Mouse (Mus musculus): Measurements from ENCODE around the gene Ism2. TPM values are rescaled to one million over a fixed set of nuclear protein-coding genes. Genes with fewer than 3 reads are reported as not detected.

Gene Ism2
- polyA plus RNA-seq, 1 experiment from 2014 or later, result 1.1 TPM

DNA sequence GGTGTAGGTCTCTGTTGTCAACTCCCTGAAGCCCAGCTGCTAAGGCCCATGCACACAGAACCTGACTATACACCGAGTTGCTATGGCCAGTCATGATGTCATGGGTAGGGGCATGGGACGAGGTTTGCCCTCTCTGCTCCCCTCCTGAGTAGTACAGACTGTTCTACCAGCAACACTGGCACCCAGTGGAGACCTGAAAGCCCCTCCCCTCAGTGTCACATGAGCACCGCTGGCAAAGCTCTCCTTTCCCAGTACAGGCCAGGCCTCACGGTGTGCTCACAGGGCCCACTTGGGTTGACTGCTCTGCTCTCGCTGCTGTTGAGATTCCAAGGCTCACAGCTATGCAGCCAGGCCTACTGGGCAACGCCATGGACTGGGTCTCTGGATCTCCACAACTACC lies 5.6 kb downstream of the Ism2 start:
- ATAC-seq (ENCODE audit: insufficient read depth) (no peak), DNase-seq (no peak)
- WGBS, result 55% methylated on average over 6 of the region's 6 CpGs
- Histone ChIP-seq H3K9me3 (ENCODE audit: low read depth, low read length) (no peaks in the 10 kb centered on the region), H3K4me1 (ENCODE audit: insufficient read depth) (no peaks in the 10 kb centered on the region), H3K4me2 (no peak overlapping the region), H3K27ac (ENCODE audit: low read depth) (no peak overlapping the region), H3K9ac (no peak overlapping the region), H3K36me3 (ENCODE audit: insufficient read depth) (no peaks in the 10 kb centered on the region), H3K27me3 (ENCODE audit: insufficient read depth, low read length) (peaks cover 1% of the 10 kb centered on the region; the same call in 1 of the 2 replicates), H3K4me3 (ENCODE audit: low read depth, low read length) (no peak overlapping the region)
- TF ChIP-seq CTCF (IDR thresholded peaks at IDR 0.05; ENCODE audit: low read depth), result no peak

DNA sequence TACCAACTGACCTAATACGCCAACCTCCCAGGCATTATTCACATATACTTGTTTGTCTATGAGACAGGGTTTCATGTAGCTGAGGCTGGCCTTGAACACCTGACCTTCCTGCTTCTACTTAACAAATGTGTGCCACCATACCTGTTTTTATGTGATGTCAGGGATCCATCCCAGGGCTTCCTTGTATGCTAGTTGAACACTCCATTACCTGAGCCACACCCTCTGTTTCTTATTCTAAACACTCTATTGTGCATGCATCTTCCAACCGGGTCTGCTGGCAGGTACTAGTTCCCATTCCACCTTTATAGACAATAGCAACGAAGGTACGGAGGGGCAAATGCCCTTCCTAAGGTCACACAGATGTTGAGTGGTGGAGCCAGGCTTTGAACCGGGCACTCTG lies 10.4 kb downstream of the Ism2 start:
- DNase-seq, result no peak
- Histone ChIP-seq H3K27ac (ENCODE audit: low read depth) (no peak overlapping the region), H3K36me3 (ENCODE audit: insufficient read depth) (no peaks in the 10 kb centered on the region), H3K27me3 (ENCODE audit: insufficient read depth, low read length) (no peaks in the 10 kb centered on the region), H3K9me3 (ENCODE audit: low read depth, low read length) (no peaks in the 10 kb centered on the region), H3K9ac (no peak overlapping the region), H3K4me3 (ENCODE audit: low read depth, low read length) (no peak overlapping the region), H3K4me1 (ENCODE audit: insufficient read depth) (no peaks in the 10 kb centered on the region), H3K4me2 (no peak overlapping the region)
- no peak for TF ChIP-seq CTCF (IDR thresholded peaks at IDR 0.05; ENCODE audit: low read depth)
- no peak for ATAC-seq (ENCODE audit: insufficient read depth)
- 86% methylated on average over 5 of the region's 5 CpGs for WGBS

- H3K4me2 ChIP-seq, result no peak overlapping the region
- no peaks in the 10 kb centered on the region for H3K4me1 ChIP-seq (ENCODE audit: insufficient read depth)
- no peak for DNase-seq
- H3K4me3 ChIP-seq (ENCODE audit: low read depth, low read length), result no peak overlapping the region
- H3K36me3 ChIP-seq (ENCODE audit: insufficient read depth), result no peaks in the 10 kb centered on the region
- H3K27ac ChIP-seq (ENCODE audit: low read depth), result no peak overlapping the region
- no peak overlapping the region for H3K9ac ChIP-seq
- TF ChIP-seq CTCF (IDR thresholded peaks at IDR 0.05; ENCODE audit: low read depth), result no peak
- H3K27me3 ChIP-seq (ENCODE audit: insufficient read depth, low read length), result no peaks in the 10 kb centered on the region
- 71% methylated on average over 5 of the region's 5 CpGs for WGBS
- no peaks in the 10 kb centered on the region for H3K9me3 ChIP-seq (ENCODE audit: low read depth, low read length)
- no peak for ATAC-seq (ENCODE audit: insufficient read depth)
Observed at GRCm38 (mm10) chr12:87284726-87285125, 14.8 kb downstream of the Ism2 start.

GRCm38 (mm10) chr12:87284268-87284667 lies 15.2 kb downstream of the Ism2 start:
- no peak for DNase-seq
- TF ChIP-seq CTCF (IDR thresholded peaks at IDR 0.05; ENCODE audit: low read depth), result no peak
- no peaks in the 10 kb centered on the region for H3K4me1 ChIP-seq (ENCODE audit: insufficient read depth)
- H3K9me3 ChIP-seq (ENCODE audit: low read depth, low read length), result no peaks in the 10 kb centered on the region
- no peak overlapping the region for H3K4me2 ChIP-seq
- no peak overlapping the region for H3K4me3 ChIP-seq (ENCODE audit: low read depth, low read length)
- WGBS, result 73% methylated on average over 4 of the region's 4 CpGs
- H3K9ac ChIP-seq, result no peak overlapping the region
- no peaks in the 10 kb centered on the region for H3K27me3 ChIP-seq (ENCODE audit: insufficient read depth, low read length)
- H3K27ac ChIP-seq (ENCODE audit: low read depth), result no peak overlapping the region
- no peak for ATAC-seq (ENCODE audit: insufficient read depth)
- H3K36me3 ChIP-seq (ENCODE audit: insufficient read depth), result no peaks in the 10 kb centered on the region

- H3K9me3 ChIP-seq (ENCODE audit: low read depth, low read length), result no peaks in the 10 kb centered on the region
- H3K4me2 ChIP-seq, result no peak overlapping the region
- ATAC-seq (ENCODE audit: insufficient read depth), result no peak
- no peak overlapping the region for H3K4me3 ChIP-seq (ENCODE audit: low read depth, low read length)
- TF ChIP-seq CTCF (IDR thresholded peaks at IDR 0.05; ENCODE audit: low read depth), result no peak
- H3K9ac ChIP-seq, result no peak overlapping the region
- no peak for DNase-seq
- H3K27ac ChIP-seq (ENCODE audit: low read depth), result no peak overlapping the region
- H3K4me1 ChIP-seq (ENCODE audit: insufficient read depth), result no peaks in the 10 kb centered on the region
- WGBS, result 62% methylated on average over 7 of the region's 7 CpGs
- H3K36me3 ChIP-seq (ENCODE audit: insufficient read depth), result no peaks in the 10 kb centered on the region
- no peaks in the 10 kb centered on the region for H3K27me3 ChIP-seq (ENCODE audit: insufficient read depth, low read length)
Observed at GRCm38 (mm10) chr12:87283706-87284105, 15.8 kb downstream of the Ism2 start.

DNA sequence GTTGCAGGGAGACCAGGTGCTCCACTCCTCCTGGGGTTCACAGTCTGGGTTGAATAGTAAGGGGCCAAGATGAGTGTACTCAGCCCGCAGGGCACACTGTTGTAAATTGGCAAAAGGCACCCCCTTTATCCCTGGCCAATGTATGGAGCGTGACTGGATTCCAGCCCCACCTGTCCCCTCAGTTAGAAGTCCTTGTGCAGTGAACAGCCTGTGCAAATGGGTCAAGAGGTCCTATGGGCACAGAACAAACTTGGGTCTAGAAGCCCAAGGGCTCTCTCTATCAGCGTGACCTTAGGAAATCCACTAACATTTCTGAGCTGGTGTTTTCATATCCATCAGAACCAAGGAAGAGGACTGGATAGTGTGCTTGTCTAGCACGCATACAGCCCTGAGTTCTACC lies 16.8 kb downstream of the Ism2 start:
- Histone ChIP-seq H3K27ac (ENCODE audit: low read depth) (no peak overlapping the region), H3K9me3 (ENCODE audit: low read depth, low read length) (no peaks in the 10 kb centered on the region), H3K27me3 (ENCODE audit: insufficient read depth, low read length) (no peaks in the 10 kb centered on the region), H3K4me3 (ENCODE audit: low read depth, low read length) (no peak overlapping the region), H3K9ac (no peak overlapping the region), H3K36me3 (ENCODE audit: insufficient read depth) (no peaks in the 10 kb centered on the region), H3K4me2 (no peak overlapping the region), H3K4me1 (ENCODE audit: insufficient read depth) (0 out of 2 replicates have a peak, but pooled peaks cover 3% of the 10 kb centered on the region)
- ATAC-seq (ENCODE audit: insufficient read depth) (no peak), DNase-seq (no peak)
- 86% methylated on average over 4 of the region's 4 CpGs for WGBS
- TF ChIP-seq CTCF (IDR thresholded peaks at IDR 0.05; ENCODE audit: low read depth), result no peak

- no peak for DNase-seq
- H3K4me2 ChIP-seq, result no peak overlapping the region
- H3K27me3 ChIP-seq (ENCODE audit: insufficient read depth, low read length), result no peaks in the 10 kb centered on the region
- H3K9ac ChIP-seq, result no peak overlapping the region
- WGBS, result 70% methylated on average over 1 of the region's 1 CpGs
- no peak overlapping the region for H3K4me3 ChIP-seq (ENCODE audit: low read depth, low read length)
- no peak for ATAC-seq (ENCODE audit: insufficient read depth)
- no peak overlapping the region for H3K27ac ChIP-seq (ENCODE audit: low read depth)
- peaks cover 1% of the 10 kb centered on the region; the same call in 1 of the 2 replicates for H3K36me3 ChIP-seq (ENCODE audit: insufficient read depth)
- TF ChIP-seq CTCF (IDR thresholded peaks at IDR 0.05; ENCODE audit: low read depth), result no peak
- no peaks in the 10 kb centered on the region for H3K9me3 ChIP-seq (ENCODE audit: low read depth, low read length)
- H3K4me1 ChIP-seq (ENCODE audit: insufficient read depth), result 0 out of 2 replicates have a peak, but pooled peaks cover 3% of the 10 kb centered on the region
Observed at GRCm38 (mm10) chr12:87281766-87282165, 17.7 kb downstream of the Ism2 start.

DNA sequence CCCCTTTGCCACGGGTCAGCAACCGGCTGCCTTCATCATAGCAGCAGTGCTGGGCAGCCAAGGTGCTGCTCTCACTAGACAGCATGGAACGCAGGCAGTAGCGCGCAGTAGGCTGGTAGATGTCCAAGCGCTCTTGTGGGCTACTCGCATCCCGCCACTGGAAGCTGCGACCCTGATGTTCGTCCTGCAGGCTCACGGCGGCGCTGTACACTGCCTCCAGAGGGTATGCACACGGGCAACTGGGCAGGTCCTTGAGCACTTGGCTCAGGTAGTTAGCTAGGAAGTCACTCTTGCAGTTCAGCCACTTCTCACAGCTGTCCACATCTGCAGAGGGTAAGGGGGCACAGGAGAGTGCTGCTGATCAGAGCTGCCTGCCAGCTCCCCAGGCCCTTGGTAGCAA lies 19.6 kb downstream of the Ism2 start:
- DNase-seq, result no peak
- Histone ChIP-seq H3K4me1 (ENCODE audit: insufficient read depth) (0 out of 2 replicates have a peak, but pooled peaks cover 3% of the 10 kb centered on the region), H3K27me3 (ENCODE audit: insufficient read depth, low read length) (no peaks in the 10 kb centered on the region), H3K9me3 (ENCODE audit: low read depth, low read length) (no peaks in the 10 kb centered on the region), H3K9ac (no peak overlapping the region), H3K4me2 (no peak overlapping the region), H3K36me3 (ENCODE audit: insufficient read depth) (peaks cover 20% of the 10 kb centered on the region), H3K27ac (ENCODE audit: low read depth) (no peak overlapping the region), H3K4me3 (ENCODE audit: low read depth, low read length) (no peak overlapping the region)
- peak; percentile 37 for TF ChIP-seq CTCF (IDR thresholded peaks at IDR 0.05; ENCODE audit: low read depth)
- WGBS, result 40% methylated on average over 14 of the region's 14 CpGs
- no peak for ATAC-seq (ENCODE audit: insufficient read depth)

Measured in lung, embryonic 14.5 days (tissue).